Mouse (Mus musculus) heart, adult 2 months (tissue): ENCODE data around the gene Erg.

ENCODE experiments used
- CTCF ChIP-seq: fragments of 200-600 bp; IDR thresholded peaks from 2 replicates; pipeline ENCODE4 v1.8.1; 2022; ENCODE audit warnings: antibody characterized with exemption, mild to moderate bottlenecking, moderate library complexity
- EP300 ChIP-seq: fragments of 200-500 bp; IDR thresholded peaks from 2 replicates; pipeline ENCODE4 v1.6.1; 2011; ENCODE audit warnings: low read depth, low read length, control low read depth; ENCODE audit not compliant: insufficient read depth

DNA sequence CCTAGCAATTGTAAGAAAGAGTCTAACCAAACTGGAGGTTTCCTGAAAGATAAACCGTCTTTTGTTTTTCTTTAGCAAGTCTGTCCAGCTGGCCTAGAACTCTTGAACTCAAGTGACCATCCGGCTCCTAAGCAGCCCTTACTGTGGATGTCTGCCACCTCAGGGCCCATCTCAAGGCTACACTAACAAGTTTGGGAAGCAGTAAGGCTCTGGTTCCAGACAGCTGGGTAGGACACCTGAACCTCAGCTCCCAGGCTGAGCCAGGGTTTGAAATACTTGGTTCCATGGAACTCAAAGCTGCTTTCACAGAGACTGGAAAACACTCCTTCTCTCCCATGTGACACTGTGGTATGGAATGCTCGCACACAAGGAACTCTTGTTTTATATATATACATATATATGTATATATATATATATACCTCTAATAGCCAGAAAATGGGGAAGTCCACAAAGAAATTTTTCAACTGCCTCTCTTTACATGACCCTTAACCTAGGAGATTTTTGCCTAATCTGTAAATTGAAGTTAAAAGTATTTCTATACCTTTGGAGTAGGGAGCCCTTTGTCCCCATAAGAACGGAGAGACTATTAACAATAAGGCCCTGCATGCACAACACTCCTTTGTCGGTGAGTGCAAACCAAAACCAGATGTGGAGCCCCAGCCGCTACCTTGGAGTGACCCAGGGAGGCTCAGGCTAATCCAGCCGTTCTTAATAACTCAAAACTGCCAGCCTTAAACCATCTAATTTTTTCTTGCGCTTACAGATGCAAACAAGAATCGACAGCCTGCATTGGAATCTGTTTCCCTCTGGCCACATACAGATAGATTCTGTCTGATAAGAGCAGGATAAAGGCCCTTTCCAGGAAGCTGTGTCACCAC lies 116.9 kb downstream of the Erg start:
- TF ChIP-seq CTCF (no peak), EP300 (no peak)
